Mouse (Mus musculus): ENCODE results near the gene Isx. TPM values are rescaled to one million over a fixed set of nuclear protein-coding genes. Genes with fewer than 3 reads are reported as not detected.

Gene Isx
- polyA plus RNA-seq (2014; fragmentation: Nextera tagmentation; extraction: Ambion mirVana) = not detected in 2 replicates

DNA sequence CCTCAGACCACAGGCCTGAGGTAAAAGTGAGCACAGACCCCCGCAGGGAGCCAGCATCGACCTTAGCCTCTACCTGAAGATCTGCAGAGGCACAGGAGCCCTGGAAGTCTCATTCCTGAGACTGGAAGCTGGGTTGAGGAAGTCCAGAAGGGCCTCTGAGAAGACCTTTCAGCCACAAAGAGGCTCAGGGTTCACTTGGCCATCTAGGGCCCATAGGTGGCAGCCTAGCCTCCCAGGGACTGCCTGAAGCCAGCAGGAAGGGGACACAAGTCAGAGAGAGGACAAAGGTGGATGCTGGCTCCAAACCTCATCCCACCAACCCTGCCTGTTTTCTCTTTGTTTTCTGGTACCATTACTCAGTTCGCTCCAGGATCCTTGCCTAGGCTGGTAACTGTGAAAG, at the start of gene Isx:
Gene Isx (plus strand): TSS at position 234 of the 400 bp plus-strand sequence.
- 80% methylated on average over 3 of the region's 3 CpGs for WGBS
- DNase-seq (ENCODE audit: low spot score) (no peak), ATAC-seq (ENCODE audit: insufficient read depth, low FRiP score, low TSS enrichment) (no peak)
- no peaks in the 10 kb centered on the region for H3K36me3 ChIP-seq (ENCODE audit: control insufficient read depth, insufficient read depth, low read length)
- H3K27ac ChIP-seq (ENCODE audit: low read depth, low read length) = no peak within 1 kb of the TSS
- no peak within 1 kb of the TSS for H3K4me3 ChIP-seq (ENCODE audit: low read depth, low read length)
- H3K9ac ChIP-seq (ENCODE audit: low read length) = no peak within 1 kb of the TSS
- no peaks in the 10 kb centered on the region for H3K27me3 ChIP-seq (ENCODE audit: control insufficient read depth, insufficient read depth, low read length)
- no peak within 1 kb of the TSS for H3K4me2 ChIP-seq (ENCODE audit: low read depth)
- H3K4me1 ChIP-seq (ENCODE audit: control insufficient read depth, insufficient read depth, low read length) = no peaks in the 10 kb centered on the region
- H3K9me3 ChIP-seq (ENCODE audit: control insufficient read depth, low read length) = no peaks in the 10 kb centered on the region

- no peaks in the 10 kb centered on the region for H3K36me3 ChIP-seq (ENCODE audit: control insufficient read depth, insufficient read depth, low read length)
- no peak overlapping the region for H3K4me3 ChIP-seq (ENCODE audit: low read depth, low read length)
- no peak overlapping the region for H3K4me2 ChIP-seq (ENCODE audit: low read depth)
- no peak overlapping the region for H3K27ac ChIP-seq (ENCODE audit: low read depth, low read length)
- no peaks in the 10 kb centered on the region for H3K4me1 ChIP-seq (ENCODE audit: control insufficient read depth, insufficient read depth, low read length)
- H3K9me3 ChIP-seq (ENCODE audit: control insufficient read depth, low read length) = no peaks in the 10 kb centered on the region
- H3K27me3 ChIP-seq (ENCODE audit: control insufficient read depth, insufficient read depth, low read length) = no peaks in the 10 kb centered on the region
- H3K9ac ChIP-seq (ENCODE audit: low read length) = no peak overlapping the region
- 84% methylated on average over 3 of the region's 3 CpGs for WGBS
- ATAC-seq (ENCODE audit: insufficient read depth, low FRiP score, low TSS enrichment) (no peak), DNase-seq (ENCODE audit: low spot score) (no peak)
These were observed 45.3 kb upstream of the Isx start for GRCm38 (mm10) chr8:74827689-74828088.

DNA sequence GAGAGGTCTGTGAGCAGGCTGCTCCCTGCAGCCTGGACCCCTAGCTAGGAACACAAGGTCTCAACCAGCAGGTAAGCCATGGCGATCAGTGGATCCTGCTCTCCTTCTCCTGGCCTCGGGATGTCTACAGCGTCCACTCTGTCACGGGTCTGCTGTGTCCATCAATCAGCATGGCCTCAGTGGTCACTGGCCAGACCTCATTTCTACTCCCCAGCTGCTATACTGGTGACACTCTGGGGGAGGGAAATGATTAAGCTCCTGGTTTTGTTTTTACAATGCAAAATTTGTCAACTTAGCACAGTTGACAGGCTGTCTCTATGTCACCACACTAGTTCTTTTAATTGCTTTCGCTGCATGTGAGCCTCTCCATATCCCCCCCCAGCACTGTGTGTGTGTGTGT, 41.7 kb upstream of the Isx start:
- Histone ChIP-seq H3K36me3 (ENCODE audit: control insufficient read depth, insufficient read depth, low read length) (no peaks in the 10 kb centered on the region), H3K9me3 (ENCODE audit: control insufficient read depth, low read length) (no peaks in the 10 kb centered on the region), H3K4me1 (ENCODE audit: control insufficient read depth, insufficient read depth, low read length) (no peaks in the 10 kb centered on the region), H3K9ac (ENCODE audit: low read length) (no peak overlapping the region), H3K27ac (ENCODE audit: low read depth, low read length) (no peak overlapping the region), H3K27me3 (ENCODE audit: control insufficient read depth, insufficient read depth, low read length) (no peaks in the 10 kb centered on the region), H3K4me2 (ENCODE audit: low read depth) (no peak overlapping the region), H3K4me3 (ENCODE audit: low read depth, low read length) (no peak overlapping the region)
- 66% methylated on average over 5 of the region's 5 CpGs for WGBS
- DNase-seq (ENCODE audit: low spot score) = no peak
- ATAC-seq (ENCODE audit: insufficient read depth, low FRiP score, low TSS enrichment) = no peak

- WGBS = 83% methylated on average over 1 of the region's 1 CpGs
- Histone ChIP-seq H3K27ac (ENCODE audit: low read depth, low read length) (no peak overlapping the region), H3K9me3 (ENCODE audit: control insufficient read depth, low read length) (no peaks in the 10 kb centered on the region), H3K9ac (ENCODE audit: low read length) (no peak overlapping the region), H3K27me3 (ENCODE audit: control insufficient read depth, insufficient read depth, low read length) (no peaks in the 10 kb centered on the region), H3K36me3 (ENCODE audit: control insufficient read depth, insufficient read depth, low read length) (no peaks in the 10 kb centered on the region), H3K4me1 (ENCODE audit: control insufficient read depth, insufficient read depth, low read length) (no peaks in the 10 kb centered on the region), H3K4me2 (ENCODE audit: low read depth) (no peak overlapping the region), H3K4me3 (ENCODE audit: low read depth, low read length) (no peak overlapping the region)
- ATAC-seq (ENCODE audit: insufficient read depth, low FRiP score, low TSS enrichment) (no peak), DNase-seq (ENCODE audit: low spot score) (no peak)
These were observed 38.7 kb upstream of the Isx start for GRCm38 (mm10) chr8:74834246-74834645.

- ATAC-seq (ENCODE audit: insufficient read depth, low FRiP score, low TSS enrichment) (no peak), DNase-seq (ENCODE audit: low spot score) (peak; percentile 45)
- Histone ChIP-seq H3K27me3 (ENCODE audit: control insufficient read depth, insufficient read depth, low read length) (no peaks in the 10 kb centered on the region), H3K9me3 (ENCODE audit: control insufficient read depth, low read length) (no peaks in the 10 kb centered on the region), H3K9ac (ENCODE audit: low read length) (no peak overlapping the region), H3K4me1 (ENCODE audit: control insufficient read depth, insufficient read depth, low read length) (no peaks in the 10 kb centered on the region), H3K27ac (ENCODE audit: low read depth, low read length) (no peak overlapping the region), H3K4me3 (ENCODE audit: low read depth, low read length) (no peak overlapping the region), H3K4me2 (ENCODE audit: low read depth) (no peak overlapping the region), H3K36me3 (ENCODE audit: control insufficient read depth, insufficient read depth, low read length) (no peaks in the 10 kb centered on the region)
- WGBS = 19% methylated on average over 12 of the region's 12 CpGs
These were observed 25.5 kb upstream of the Isx start for GRCm38 (mm10) chr8:74847376-74848048.

- Histone ChIP-seq H3K4me1 (ENCODE audit: control insufficient read depth, insufficient read depth, low read length) (no peaks in the 10 kb centered on the region), H3K4me2 (ENCODE audit: low read depth) (no peak overlapping the region), H3K9me3 (ENCODE audit: control insufficient read depth, low read length) (no peaks in the 10 kb centered on the region), H3K27ac (ENCODE audit: low read depth, low read length) (no peak overlapping the region), H3K4me3 (ENCODE audit: low read depth, low read length) (no peak overlapping the region), H3K27me3 (ENCODE audit: control insufficient read depth, insufficient read depth, low read length) (no peaks in the 10 kb centered on the region), H3K9ac (ENCODE audit: low read length) (no peak overlapping the region), H3K36me3 (ENCODE audit: control insufficient read depth, insufficient read depth, low read length) (no peaks in the 10 kb centered on the region)
- WGBS = 96% methylated on average over 1 of the region's 1 CpGs
- DNase-seq (ENCODE audit: low spot score) (no peak), ATAC-seq (ENCODE audit: insufficient read depth, low FRiP score, low TSS enrichment) (no peak)
These were observed 24.3 kb upstream of the Isx start for GRCm38 (mm10) chr8:74848707-74849106.

DNA sequence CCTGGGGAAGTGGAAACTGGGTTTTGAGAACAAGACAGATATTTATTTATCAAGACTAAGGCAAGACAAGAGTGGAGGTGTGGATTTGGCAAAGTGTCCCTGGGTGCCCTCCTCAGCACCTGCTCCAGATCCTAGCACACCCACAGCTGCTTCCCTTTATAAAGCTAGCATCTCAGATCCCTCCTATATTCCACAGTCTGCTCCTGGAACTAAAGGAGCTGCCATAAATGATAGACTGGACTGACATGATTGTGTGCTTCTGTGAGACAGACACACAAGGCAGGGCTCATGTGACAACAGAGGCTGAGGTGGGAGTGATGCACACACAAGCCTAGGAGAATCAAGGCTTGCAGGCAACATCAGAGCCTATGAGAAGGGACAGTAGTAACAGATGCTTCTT, 22.0 kb upstream of the Isx start:
- no peak overlapping the region for H3K9ac ChIP-seq (ENCODE audit: low read length)
- DNase-seq (ENCODE audit: low spot score) (no peak), ATAC-seq (ENCODE audit: insufficient read depth, low FRiP score, low TSS enrichment) (no peak)
- H3K27me3 ChIP-seq (ENCODE audit: control insufficient read depth, insufficient read depth, low read length) = no peaks in the 10 kb centered on the region
- H3K4me2 ChIP-seq (ENCODE audit: low read depth) = no peak overlapping the region
- no peaks in the 10 kb centered on the region for H3K36me3 ChIP-seq (ENCODE audit: control insufficient read depth, insufficient read depth, low read length)
- no peak overlapping the region for H3K4me3 ChIP-seq (ENCODE audit: low read depth, low read length)
- no peaks in the 10 kb centered on the region for H3K4me1 ChIP-seq (ENCODE audit: control insufficient read depth, insufficient read depth, low read length)
- H3K9me3 ChIP-seq (ENCODE audit: control insufficient read depth, low read length) = no peaks in the 10 kb centered on the region
- H3K27ac ChIP-seq (ENCODE audit: low read depth, low read length) = no peak overlapping the region

GRCm38 (mm10) chr8:74851837-74852236, 21.1 kb upstream of the Isx start:
- no peaks in the 10 kb centered on the region for H3K9me3 ChIP-seq (ENCODE audit: control insufficient read depth, low read length)
- H3K9ac ChIP-seq (ENCODE audit: low read length) = no peak overlapping the region
- 36% methylated on average over 3 of the region's 3 CpGs for WGBS
- ATAC-seq (ENCODE audit: insufficient read depth, low FRiP score, low TSS enrichment) = no peak
- peak; percentile 50 for DNase-seq (ENCODE audit: low spot score)
- H3K4me1 ChIP-seq (ENCODE audit: control insufficient read depth, insufficient read depth, low read length) = no peaks in the 10 kb centered on the region
- no peaks in the 10 kb centered on the region for H3K27me3 ChIP-seq (ENCODE audit: control insufficient read depth, insufficient read depth, low read length)
- H3K4me3 ChIP-seq (ENCODE audit: low read depth, low read length) = no peak overlapping the region
- no peak overlapping the region for H3K4me2 ChIP-seq (ENCODE audit: low read depth)
- no peak overlapping the region for H3K27ac ChIP-seq (ENCODE audit: low read depth, low read length)
- H3K36me3 ChIP-seq (ENCODE audit: control insufficient read depth, insufficient read depth, low read length) = no peaks in the 10 kb centered on the region

DNA sequence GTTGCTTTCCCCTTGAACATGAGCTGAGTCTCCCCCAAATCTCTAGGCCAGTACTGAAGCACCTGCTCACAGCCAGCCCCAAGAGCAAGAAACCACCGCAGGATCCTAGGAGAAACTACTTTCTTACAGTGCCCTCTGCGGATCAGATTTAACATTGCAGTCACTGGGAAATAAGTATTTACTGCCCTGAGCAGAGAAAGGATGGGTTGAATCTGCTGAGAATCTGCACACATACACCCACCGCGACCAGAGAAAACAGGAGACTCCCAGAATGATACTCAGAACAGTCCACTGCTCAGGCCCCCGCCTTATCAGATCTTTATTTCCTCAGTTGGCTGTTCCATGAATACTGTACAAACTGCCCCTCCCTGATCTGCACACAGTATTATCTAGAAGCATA, 19.5 kb upstream of the Isx start:
- H3K9ac ChIP-seq (ENCODE audit: low read length) = no peak overlapping the region
- H3K9me3 ChIP-seq (ENCODE audit: control insufficient read depth, low read length) = no peaks in the 10 kb centered on the region
- no peak overlapping the region for H3K4me3 ChIP-seq (ENCODE audit: low read depth, low read length)
- DNase-seq (ENCODE audit: low spot score) = no peak
- 31% methylated on average over 5 of the region's 5 CpGs for WGBS
- H3K27ac ChIP-seq (ENCODE audit: low read depth, low read length) = no peak overlapping the region
- no peaks in the 10 kb centered on the region for H3K36me3 ChIP-seq (ENCODE audit: control insufficient read depth, insufficient read depth, low read length)
- H3K27me3 ChIP-seq (ENCODE audit: control insufficient read depth, insufficient read depth, low read length) = no peaks in the 10 kb centered on the region
- ATAC-seq (ENCODE audit: insufficient read depth, low FRiP score, low TSS enrichment) = 0 out of 2 replicates have a peak, but pooled peaks have one; percentile 22
- H3K4me1 ChIP-seq (ENCODE audit: control insufficient read depth, insufficient read depth, low read length) = no peaks in the 10 kb centered on the region
- H3K4me2 ChIP-seq (ENCODE audit: low read depth) = no peak overlapping the region
